Mouse (Mus musculus) CD8-positive naive resting alpha-beta T cell, adult 2 months (primary cell): ENCODE results near the gene Prpf8.

Experiments used
- DNase-seq, 2 experiments: peaks; one replicate each; pipeline ENCODE4 v3.0.0; 2022; ENCODE audit warnings: low read depth in 2 of 2, low spot score in 2 of 2

The Prpf8 gene

DNA sequence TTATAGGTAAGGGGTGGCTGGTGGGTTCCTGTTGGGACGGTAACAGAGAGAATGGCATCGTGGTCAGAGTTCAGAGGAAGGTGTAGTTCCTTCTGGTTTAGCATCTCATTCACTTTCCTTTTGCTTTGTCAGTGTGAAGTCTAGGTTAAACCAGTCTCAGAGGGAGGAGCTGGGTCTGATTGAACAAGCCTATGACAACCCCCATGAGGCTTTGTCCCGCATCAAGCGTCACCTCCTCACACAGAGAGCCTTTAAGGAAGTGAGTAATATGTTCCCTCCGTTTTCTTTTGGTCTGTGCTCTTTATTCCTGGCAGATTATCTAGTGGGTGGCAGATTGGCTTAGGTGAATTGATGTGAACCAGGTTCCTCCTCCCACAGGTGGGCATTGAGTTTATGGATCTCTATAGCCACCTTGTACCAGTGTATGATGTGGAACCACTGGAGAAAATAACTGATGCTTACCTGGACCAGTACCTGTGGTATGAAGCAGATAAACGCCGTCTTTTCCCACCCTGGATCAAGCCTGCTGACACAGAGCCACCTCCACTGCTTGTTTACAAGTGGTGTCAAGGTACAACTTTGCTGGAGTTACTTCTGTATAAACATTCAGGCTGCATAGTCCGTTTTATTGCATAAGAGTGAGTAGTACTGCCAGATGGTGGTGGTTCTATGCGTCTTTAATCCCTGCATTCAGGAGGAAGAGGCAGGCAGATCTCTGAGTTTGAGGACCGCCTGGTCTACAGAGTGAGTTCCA lies 7.9 kb downstream of the Prpf8 start:
- no peak for DNase-seq

GRCm38 (mm10) chr11:75498126-75498525 lies 11.5 kb downstream of the Prpf8 start:
- DNase-seq = no peak

GRCm38 (mm10) chr11:75508162-75508561 lies 21.5 kb downstream of the Prpf8 start:
- DNase-seq = no peak

GRCm38 (mm10) chr11:75508904-75509303 lies 22.3 kb downstream of the Prpf8 start:
- DNase-seq = no peak

GRCm38 (mm10) chr11:75509741-75510626 lies 23.4 kb downstream of the Prpf8 start, which contains the start of gene Rilp:
Rilp (plus strand) TSS chr11:75510094.
- DNase-seq = no peak

DNA sequence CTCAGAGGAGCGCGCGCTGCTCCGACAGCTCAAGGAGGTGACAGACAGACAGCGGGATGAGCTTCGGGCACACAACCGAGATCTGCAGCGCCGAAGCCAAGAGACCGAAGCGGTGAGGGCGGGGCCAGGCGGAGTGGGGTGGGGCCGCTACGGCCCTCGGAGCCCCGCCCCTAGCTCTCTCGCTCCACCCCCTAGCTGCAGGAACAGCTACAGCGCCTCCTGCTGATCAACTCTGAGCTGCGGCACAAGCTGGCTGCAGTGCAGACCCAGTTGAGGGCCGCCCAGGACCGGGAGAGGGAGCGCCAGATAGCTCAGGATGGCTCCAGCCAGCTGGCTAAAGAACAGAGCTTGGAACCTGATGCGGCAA lies 24.0 kb downstream of the Prpf8 start:
- peak; percentile 87 to 90 for DNase-seq

- no peak for DNase-seq
Observed at GRCm38 (mm10) chr11:75511213-75511612, 24.6 kb downstream of the Prpf8 start.

- no peak for DNase-seq
Observed at GRCm38 (mm10) chr11:75512301-75513018, 25.8 kb downstream of the Prpf8 start.

GRCm38 (mm10) chr11:75513336-75513735 lies 26.7 kb downstream of the Prpf8 start, which contains the start of gene Scarf1:
Scarf1 (plus strand) TSS chr11:75513540.
- DNase-seq = no peak

GRCm38 (mm10) chr11:75515186-75515585 lies 28.6 kb downstream of the Prpf8 start:
- no peak for DNase-seq

GRCm38 (mm10) chr11:75519834-75520633 lies 33.4 kb downstream of the Prpf8 start:
- DNase-seq = no peak

DNA sequence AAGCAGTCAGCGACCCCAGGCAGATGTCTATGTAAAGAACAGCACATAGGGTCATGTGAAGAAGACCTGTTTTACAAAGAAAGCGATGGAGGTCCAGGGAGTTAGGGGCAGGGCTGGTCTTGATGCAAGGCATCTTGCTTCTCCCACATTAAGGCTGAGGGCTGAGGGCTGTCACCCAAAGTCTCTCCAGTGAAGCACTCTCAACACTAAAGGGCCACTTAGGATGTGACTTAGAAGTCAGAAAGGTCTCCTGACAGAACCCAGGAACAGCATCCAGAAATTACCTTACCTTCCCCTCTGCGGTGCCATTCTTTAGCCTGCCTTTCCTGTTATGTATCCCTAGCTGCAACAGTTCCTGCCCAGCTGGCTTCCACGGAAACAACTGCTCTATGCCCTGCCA lies 35.0 kb downstream of the Prpf8 start:
- no peak for DNase-seq

- no peak for DNase-seq
Observed at GRCm38 (mm10) chr11:75522793-75523192, 36.2 kb downstream of the Prpf8 start.

DNA sequence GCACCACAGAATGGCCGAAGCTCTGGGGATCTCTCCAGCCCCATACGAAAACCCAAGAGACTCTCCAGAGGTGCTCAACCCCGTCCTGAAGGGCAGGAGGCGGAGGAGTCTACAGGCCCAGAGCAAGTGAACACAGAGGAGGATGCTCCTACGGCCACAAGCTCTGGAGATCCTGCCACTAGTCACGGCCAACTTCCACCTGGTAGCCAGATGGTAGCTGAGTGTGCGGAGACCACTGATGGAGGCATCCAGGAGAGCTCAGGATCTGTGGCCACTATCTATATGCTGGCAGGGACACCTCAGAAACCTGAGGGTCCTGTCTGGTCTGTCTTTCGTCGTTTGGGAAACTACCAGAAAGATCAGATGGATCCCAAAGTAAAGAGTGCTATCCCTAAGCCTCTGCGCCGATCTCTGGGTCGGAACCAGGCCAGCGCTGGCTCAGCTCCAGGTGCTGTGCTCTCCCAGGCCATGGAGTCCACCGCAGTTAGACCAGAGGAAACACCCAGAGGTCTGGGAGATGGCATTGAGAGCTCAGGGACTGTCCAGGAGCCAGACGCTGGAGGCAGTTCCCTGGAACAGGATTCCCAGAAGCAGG lies 39.0 kb downstream of the Prpf8 start:
- no peak for DNase-seq

GRCm38 (mm10) chr11:75526943-75527342 lies 40.3 kb downstream of the Prpf8 start:
- no peak for DNase-seq

- no peak for DNase-seq
Observed at GRCm38 (mm10) chr11:75529771-75530170, 43.2 kb downstream of the Prpf8 start.

DNA sequence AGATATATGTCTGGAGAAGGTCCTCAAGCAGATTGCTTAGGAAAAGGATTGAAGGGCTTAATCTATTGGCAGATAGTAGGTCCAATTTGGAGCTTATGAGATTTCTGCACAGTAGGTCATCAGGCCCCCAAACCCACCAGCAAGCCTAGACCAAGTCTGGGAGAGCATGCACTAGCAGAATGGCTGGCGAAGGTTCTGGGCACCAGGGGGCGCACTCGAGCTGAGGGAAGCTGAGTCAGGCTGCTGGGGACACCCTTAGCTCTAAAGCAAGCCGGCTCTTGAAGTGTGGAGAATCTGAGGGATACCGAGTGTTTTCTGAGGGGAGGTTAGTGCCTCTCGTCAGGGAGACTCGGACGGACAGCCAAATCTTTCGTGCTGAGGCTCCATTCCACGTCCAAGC lies 43.7 kb downstream of the Prpf8 start:
- peak; percentile 98 to 99 for DNase-seq

DNA sequence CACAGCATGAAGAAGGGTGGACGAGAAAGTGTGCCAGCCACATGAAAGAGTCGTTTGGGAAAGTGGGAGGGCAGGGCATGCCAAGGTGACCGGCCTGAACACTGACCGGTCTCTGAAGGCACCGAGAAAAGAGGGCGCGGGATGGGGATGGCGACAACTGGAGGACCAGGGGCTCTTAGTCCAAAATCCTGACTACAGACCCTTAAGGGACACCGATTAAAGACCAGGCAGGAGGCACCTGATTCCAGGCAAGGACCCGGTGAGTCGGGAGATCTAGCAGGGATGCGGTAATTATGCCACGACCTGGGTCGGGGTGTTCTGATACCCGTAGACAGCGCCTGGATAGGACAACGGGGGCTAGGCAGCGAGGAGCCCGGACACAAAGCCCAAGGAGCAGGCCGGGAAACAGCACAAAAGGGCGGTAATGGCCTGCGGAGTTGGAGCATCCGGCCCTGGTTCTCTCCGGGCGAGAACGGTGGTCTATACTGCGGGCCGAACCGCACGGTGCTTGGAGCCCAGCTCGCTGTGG lies 44.3 kb downstream of the Prpf8 start:
- peak in 1 of 2 experiments; percentile 19 for DNase-seq

- DNase-seq = peak; percentile 81 to 88
Observed at GRCm38 (mm10) chr11:75531469-75532242, 45.0 kb downstream of the Prpf8 start, which contains the start of gene Slc43a2. Slc43a2 (plus strand) TSS chr11:75531694.
